Mouse (Mus musculus) liver, embryonic 16.5 days (tissue): ENCODE data around the gene Tll2. TPM values are rescaled to one million over a fixed set of nuclear protein-coding genes. Genes with fewer than 3 reads are reported as not detected.

Experiments
- ATAC-seq: fragments of 200-750 bp; cut with Nextera tagmentation; 2 replicates; pipeline ENCODE4 v1.8.0; 2017; ENCODE audit warnings: low read depth, mild to moderate bottlenecking, moderate number of reproducible peaks, moderate library complexity
- H3K27ac ChIP-seq: fragments of 300-500 bp; sonication (generic); 2 replicates; pipeline ENCODE4 v1.5.1; 2014; ENCODE audit warnings: mild to moderate bottlenecking, low read length
- H3K27me3 ChIP-seq: fragments of 300-500 bp; sonication (generic); 2 replicates; pipeline ENCODE4 v1.6.1; 2014; ENCODE audit warnings: low read depth, low read length, mixed read lengths; ENCODE audit not compliant: control insufficient read depth, insufficient read depth
- H3K36me3 ChIP-seq: fragments of 300-500 bp; sonication (generic); 2 replicates; pipeline ENCODE4 v1.6.1; 2014; ENCODE audit warnings: mild to moderate bottlenecking; ENCODE audit not compliant: control insufficient read depth, insufficient read depth
- H3K4me1 ChIP-seq: fragments of 300-500 bp; sonication (generic); 2 replicates; pipeline ENCODE4 v1.6.1; 2014; ENCODE audit warnings: low read depth, low read length, mixed read lengths; ENCODE audit not compliant: control insufficient read depth
- H3K4me2 ChIP-seq: fragments of 300-500 bp; sonication (generic); 2 replicates; pipeline ENCODE4 v1.6.1; 2014; ENCODE audit warnings: low read depth, low read length, mixed read lengths
- H3K4me3 ChIP-seq: fragments of 300-500 bp; sonication (generic); 2 replicates; pipeline ENCODE4 v1.5.1; 2014; ENCODE audit warnings: low read depth, mild to moderate bottlenecking, low read length
- H3K9ac ChIP-seq: fragments of 300-500 bp; sonication (generic); 2 replicates; pipeline ENCODE4 v1.6.1; 2014; ENCODE audit warnings: low read depth, low read length
- H3K9me3 ChIP-seq: fragments of 300-500 bp; sonication (generic); replicated peaks from 2 replicates; pipeline ENCODE4 v1.6.1; 2016; ENCODE audit warnings: low read length; ENCODE audit not compliant: control insufficient read depth
- WGBS: fragments of 180-500 bp; shearing (Covaris S2); extraction: QIAGEN DNeasy Blood & Tissue Kit; methylation state at CpG from one replicate; pipeline ENCODE4 v1.1.7; 2014; ENCODE audit not compliant: insufficient replicate concordance; 5-methylcytosine and 5-hydroxymethylcytosine counted together
- polyA plus RNA-seq: library from polyadenylated mRNA; unstranded; fragments of >200 nt; fragmentation: Nextera tagmentation; extraction: Ambion mirVana; gene quantifications from 2 replicates; pipeline ENCODE4 v1.2.1, GENCODE M21; 2015

Gene Tll2
- polyA plus RNA-seq, 1 experiment from 2014 or later = not detected

- no peak for ATAC-seq
- Histone ChIP-seq H3K4me3 (no peak overlapping the region), H3K4me2 (no peak overlapping the region), H3K9me3 (no peaks in the 10 kb centered on the region), H3K27ac (no peak overlapping the region), H3K9ac (no peak overlapping the region), H3K4me1 (no peaks in the 10 kb centered on the region), H3K36me3 (no peaks in the 10 kb centered on the region), H3K27me3 (no peaks in the 10 kb centered on the region)
- 44% methylated on average over 2 of the region's 2 CpGs for WGBS
Measured at GRCm38 (mm10) chr19:41176881-41177280, 29.8 kb downstream of the Tll2 start.

GRCm38 (mm10) chr19:41165914-41166235 is 40.8 kb downstream of the Tll2 start:
- Histone ChIP-seq H3K9me3 (no peaks in the 10 kb centered on the region), H3K4me3 (no peak overlapping the region), H3K27me3 (no peaks in the 10 kb centered on the region), H3K9ac (no peak overlapping the region), H3K4me2 (no peak overlapping the region), H3K36me3 (no peaks in the 10 kb centered on the region), H3K27ac (no peak overlapping the region), H3K4me1 (no peaks in the 10 kb centered on the region)
- ATAC-seq = no peak
- 74% methylated on average over 5 of the region's 5 CpGs for WGBS

GRCm38 (mm10) chr19:41165144-41165913 is 41.3 kb downstream of the Tll2 start:
- Histone ChIP-seq H3K4me1 (no peaks in the 10 kb centered on the region), H3K9ac (no peak overlapping the region), H3K4me3 (no peak overlapping the region), H3K9me3 (no peaks in the 10 kb centered on the region), H3K4me2 (no peak overlapping the region), H3K36me3 (no peaks in the 10 kb centered on the region), H3K27ac (no peak overlapping the region), H3K27me3 (no peaks in the 10 kb centered on the region)
- 66% methylated on average over 14 of the region's 14 CpGs for WGBS
- no peak for ATAC-seq

GRCm38 (mm10) chr19:41164447-41165095 is 42.1 kb downstream of the Tll2 start:
- no peaks in the 10 kb centered on the region for H3K9me3 ChIP-seq
- 72% methylated on average over 10 of the region's 10 CpGs for WGBS
- no peaks in the 10 kb centered on the region for H3K27me3 ChIP-seq
- no peaks in the 10 kb centered on the region for H3K36me3 ChIP-seq
- H3K4me3 ChIP-seq = no peak overlapping the region
- H3K4me1 ChIP-seq = no peaks in the 10 kb centered on the region
- no peak overlapping the region for H3K4me2 ChIP-seq
- H3K9ac ChIP-seq = no peak overlapping the region
- ATAC-seq = no peak
- no peak overlapping the region for H3K27ac ChIP-seq

- no peak for ATAC-seq
- Histone ChIP-seq H3K4me1 (no peaks in the 10 kb centered on the region), H3K4me2 (no peak overlapping the region), H3K27ac (no peak overlapping the region), H3K36me3 (no peaks in the 10 kb centered on the region), H3K9ac (no peak overlapping the region), H3K4me3 (no peak overlapping the region), H3K9me3 (no peaks in the 10 kb centered on the region), H3K27me3 (no peaks in the 10 kb centered on the region)
- WGBS = 43% methylated on average over 14 of the region's 14 CpGs
Measured at GRCm38 (mm10) chr19:41160388-41160787, 46.2 kb downstream of the Tll2 start.

GRCm38 (mm10) chr19:41154681-41155080 is 52.0 kb downstream of the Tll2 start:
- no peak for ATAC-seq
- Histone ChIP-seq H3K9ac (no peak overlapping the region), H3K36me3 (no peaks in the 10 kb centered on the region), H3K27ac (no peak overlapping the region), H3K4me2 (no peak overlapping the region), H3K4me3 (no peak overlapping the region), H3K27me3 (no peaks in the 10 kb centered on the region), H3K9me3 (no peaks in the 10 kb centered on the region), H3K4me1 (no peaks in the 10 kb centered on the region)
- 62% methylated on average over 7 of the region's 7 CpGs for WGBS

GRCm38 (mm10) chr19:41152462-41152861 is 54.2 kb downstream of the Tll2 start:
- Histone ChIP-seq H3K9me3 (no peaks in the 10 kb centered on the region), H3K9ac (no peak overlapping the region), H3K27ac (no peak overlapping the region), H3K27me3 (no peaks in the 10 kb centered on the region), H3K4me2 (no peak overlapping the region), H3K36me3 (no peaks in the 10 kb centered on the region), H3K4me1 (no peaks in the 10 kb centered on the region), H3K4me3 (no peak overlapping the region)
- ATAC-seq = no peak
- WGBS = 61% methylated on average over 4 of the region's 4 CpGs

GRCm38 (mm10) chr19:41152016-41152370 is 54.6 kb downstream of the Tll2 start:
- no peak overlapping the region for H3K9ac ChIP-seq
- H3K9me3 ChIP-seq = no peaks in the 10 kb centered on the region
- no peaks in the 10 kb centered on the region for H3K36me3 ChIP-seq
- 56% methylated on average over 3 of the region's 3 CpGs for WGBS
- no peaks in the 10 kb centered on the region for H3K27me3 ChIP-seq
- no peaks in the 10 kb centered on the region for H3K4me1 ChIP-seq
- no peak for ATAC-seq
- H3K4me3 ChIP-seq = no peak overlapping the region
- H3K27ac ChIP-seq = no peak overlapping the region
- H3K4me2 ChIP-seq = no peak overlapping the region

GRCm38 (mm10) chr19:41151321-41152015 is 55.2 kb downstream of the Tll2 start:
- Histone ChIP-seq H3K36me3 (no peaks in the 10 kb centered on the region), H3K4me1 (no peaks in the 10 kb centered on the region), H3K4me2 (no peak overlapping the region), H3K27ac (no peak overlapping the region), H3K4me3 (no peak overlapping the region), H3K27me3 (no peaks in the 10 kb centered on the region), H3K9ac (no peak overlapping the region), H3K9me3 (no peaks in the 10 kb centered on the region)
- no peak for ATAC-seq
- WGBS = 55% methylated on average over 7 of the region's 7 CpGs
